Mouse (Mus musculus) A20 (cell line): ENCODE measurements around the gene Pdzrn3.

ENCODE experiments used
- DNase-seq: peaks from one replicate; pipeline ENCODE4 v3.0.0-alpha.2; 2011; ENCODE audit warnings: low read depth, low spot score

The Pdzrn3 gene

GRCm38 (mm10) chr6:101377167-101377934, at the start of gene Pdzrn3:
TSS of gene Pdzrn3 (minus strand) at chr6:101377897.
- no peak for DNase-seq

GRCm38 (mm10) chr6:101427296-101427695, 49.6 kb upstream of the Pdzrn3 start:
- DNase-seq: no peak

DNA sequence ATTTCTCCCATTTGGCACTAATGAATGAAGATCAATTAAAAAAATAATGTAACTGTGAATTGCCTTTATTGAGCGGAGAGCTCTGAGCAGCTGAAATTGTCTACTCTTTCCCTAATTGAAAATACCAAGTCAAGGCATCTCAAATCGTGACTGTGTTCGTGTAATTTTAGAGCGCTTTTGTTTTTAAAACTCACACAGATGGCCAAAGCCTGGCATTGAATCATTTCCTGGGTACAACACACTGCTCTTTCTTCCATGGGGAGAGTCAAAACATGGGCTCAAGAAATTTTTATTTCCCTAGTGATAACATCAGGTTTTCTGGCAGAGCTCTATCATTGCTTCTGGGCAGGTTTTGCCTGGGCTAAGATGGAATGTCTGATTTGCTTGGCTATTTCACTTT, 48.6 kb upstream of the Pdzrn3 start:
- no peak for DNase-seq

GRCm38 (mm10) chr6:101422084-101422954, 44.6 kb upstream of the Pdzrn3 start:
- no peak for DNase-seq

DNA sequence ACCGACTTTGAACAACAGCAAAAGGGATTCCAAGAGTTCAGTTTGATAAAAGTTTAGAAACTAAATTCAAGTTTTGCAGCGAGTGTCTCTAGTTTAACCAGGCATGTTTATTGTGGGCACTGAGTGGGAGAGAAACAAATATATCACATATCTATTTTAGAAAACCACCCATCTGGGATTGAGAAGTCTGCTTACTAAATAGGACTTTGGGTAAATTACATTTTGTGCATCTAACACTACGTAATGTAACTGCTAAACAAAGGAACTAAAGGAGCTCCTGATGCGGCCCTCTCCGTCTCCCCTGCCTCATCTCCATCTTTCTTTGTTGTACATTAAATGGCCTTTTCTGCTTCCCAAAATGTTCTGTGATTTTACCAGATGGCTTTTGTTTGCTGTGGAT, 40.5 kb upstream of the Pdzrn3 start:
- no peak for DNase-seq

- no peak for DNase-seq
Observed at GRCm38 (mm10) chr6:101411701-101412100, 34.0 kb upstream of the Pdzrn3 start.

GRCm38 (mm10) chr6:101411064-101411463, 33.4 kb upstream of the Pdzrn3 start:
- DNase-seq: no peak

DNA sequence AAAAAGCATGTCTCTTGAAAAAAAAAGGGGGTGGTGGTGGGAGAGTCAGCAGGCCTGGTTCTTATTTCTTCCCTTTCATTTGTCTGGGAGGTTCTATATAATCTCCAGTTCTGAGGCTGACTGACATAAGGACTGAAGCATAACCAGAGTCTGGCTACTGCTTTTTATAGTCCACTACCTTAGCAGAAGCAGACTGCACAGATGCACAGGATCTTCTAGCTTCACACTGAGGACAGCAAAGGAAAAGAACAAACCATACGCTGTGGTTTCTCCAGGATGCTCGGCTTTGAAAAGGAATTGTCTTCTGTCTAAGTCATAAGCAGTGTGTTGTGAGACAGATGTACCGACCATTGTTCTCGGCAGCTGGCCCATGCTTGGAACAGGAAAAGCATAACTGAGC, 19.0 kb upstream of the Pdzrn3 start:
- DNase-seq: no peak

GRCm38 (mm10) chr6:101395908-101396307, 18.2 kb upstream of the Pdzrn3 start:
- DNase-seq: no peak

- DNase-seq: no peak
Observed at GRCm38 (mm10) chr6:101392801-101393117, 15.1 kb upstream of the Pdzrn3 start.

- DNase-seq: no peak
Observed at GRCm38 (mm10) chr6:101392107-101392800, 14.6 kb upstream of the Pdzrn3 start.

DNA sequence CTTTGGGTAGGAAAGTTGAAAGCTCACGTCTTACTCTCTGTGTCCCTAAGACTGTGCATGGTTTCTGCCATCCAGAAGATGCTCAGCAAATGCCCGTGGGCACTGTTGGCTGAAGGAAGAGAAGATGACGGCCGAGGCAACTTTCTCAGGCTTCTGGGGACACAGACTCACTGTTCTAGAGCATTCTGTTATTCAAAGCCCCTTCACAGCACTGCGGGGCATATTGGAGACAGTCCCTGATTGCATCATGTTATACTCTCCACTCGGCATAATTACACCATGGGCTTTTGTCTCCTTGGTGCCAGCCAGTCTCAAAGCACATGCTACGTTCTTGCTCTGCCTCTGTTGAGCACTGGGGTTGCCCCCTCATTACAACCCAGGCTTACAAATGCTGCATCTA, 7.8 kb upstream of the Pdzrn3 start:
- no peak for DNase-seq

GRCm38 (mm10) chr6:101384958-101385357, 7.3 kb upstream of the Pdzrn3 start:
- DNase-seq: no peak

DNA sequence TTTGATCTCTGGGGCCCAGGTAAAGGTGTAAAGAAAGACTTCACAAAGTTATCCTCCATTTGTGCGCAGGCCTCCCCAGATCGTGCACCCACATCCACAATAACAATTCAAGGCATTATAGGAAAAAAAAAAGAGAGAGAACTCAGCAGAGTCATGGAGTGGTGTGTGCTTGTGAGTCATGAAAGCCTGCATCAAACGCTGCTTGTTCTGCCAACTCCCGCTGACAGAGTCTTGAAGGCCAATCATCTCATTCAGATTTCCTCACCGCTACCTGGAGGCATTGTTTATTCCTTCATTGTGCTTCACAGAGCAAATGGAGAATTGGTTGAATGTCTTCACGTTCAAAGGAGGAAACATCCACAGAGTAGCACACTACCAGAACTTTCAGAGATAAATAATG, 6.8 kb upstream of the Pdzrn3 start:
- no peak for DNase-seq

DNA sequence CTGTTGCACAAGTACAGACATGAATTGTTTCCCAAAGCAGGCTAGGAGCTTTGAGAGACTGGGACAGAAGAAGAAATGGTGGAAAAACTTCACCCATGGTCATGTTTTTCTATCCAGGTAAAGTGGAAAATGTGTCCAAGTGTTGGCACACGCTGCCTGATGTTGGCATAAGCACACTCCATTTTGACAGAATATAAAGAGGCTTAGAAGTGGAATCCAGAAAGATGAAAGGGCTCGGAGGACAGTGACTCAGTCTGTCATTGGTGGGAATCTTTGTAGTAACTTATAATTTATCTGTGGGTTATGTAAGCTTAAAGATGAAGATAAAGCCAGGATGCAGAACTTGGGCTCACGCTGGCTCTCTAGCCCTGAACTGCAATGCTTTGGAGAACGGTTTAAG, 5.2 kb upstream of the Pdzrn3 start:
- DNase-seq: no peak

DNA sequence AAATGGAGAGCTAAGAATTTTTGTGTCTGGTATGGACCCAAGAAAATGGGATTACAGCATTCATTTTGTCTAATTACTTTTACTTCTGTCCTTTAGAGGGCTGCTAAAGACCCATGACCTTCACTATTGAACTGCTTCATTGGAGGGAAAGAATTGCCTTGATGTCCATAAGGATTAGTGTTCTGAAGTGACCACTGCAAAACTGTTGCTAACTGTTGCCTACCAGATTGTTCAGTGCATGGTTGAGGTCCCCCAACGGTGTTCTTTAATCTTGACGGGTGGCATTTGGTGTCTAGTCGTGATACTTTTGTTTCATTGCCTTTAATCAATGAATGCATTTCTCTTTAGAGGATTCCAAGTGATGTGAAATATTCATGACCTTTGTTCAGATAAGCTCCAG, 1.8 kb upstream of the Pdzrn3 start:
- DNase-seq: no peak

- no peak for DNase-seq
Observed at GRCm38 (mm10) chr6:101377935-101378609, 375 bp upstream of the Pdzrn3 start.

GRCm38 (mm10) chr6:101376511-101377166, 1.1 kb downstream of the Pdzrn3 start:
- DNase-seq: no peak

DNA sequence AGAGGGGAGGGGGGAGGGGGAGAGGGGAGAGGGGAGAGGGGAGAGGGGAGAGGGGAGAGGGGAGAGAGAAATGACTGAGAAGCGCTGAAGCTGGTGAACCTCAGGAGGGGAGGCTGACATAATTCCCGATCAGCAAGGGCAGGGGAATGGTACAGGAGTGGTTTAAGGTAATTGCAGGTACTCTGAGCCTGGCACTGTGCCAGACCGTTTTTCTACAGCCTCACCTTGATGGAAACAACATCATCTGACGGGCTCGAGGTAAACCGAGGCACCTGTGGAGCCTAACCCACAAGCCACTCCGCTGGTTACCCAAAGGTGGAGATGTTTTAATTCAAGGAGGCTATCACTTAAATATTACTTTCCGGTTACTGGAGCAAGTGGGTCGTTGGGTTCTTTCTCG, 1.6 kb downstream of the Pdzrn3 start:
- no peak for DNase-seq

GRCm38 (mm10) chr6:101374721-101375120, 3.0 kb downstream of the Pdzrn3 start:
- DNase-seq: no peak

DNA sequence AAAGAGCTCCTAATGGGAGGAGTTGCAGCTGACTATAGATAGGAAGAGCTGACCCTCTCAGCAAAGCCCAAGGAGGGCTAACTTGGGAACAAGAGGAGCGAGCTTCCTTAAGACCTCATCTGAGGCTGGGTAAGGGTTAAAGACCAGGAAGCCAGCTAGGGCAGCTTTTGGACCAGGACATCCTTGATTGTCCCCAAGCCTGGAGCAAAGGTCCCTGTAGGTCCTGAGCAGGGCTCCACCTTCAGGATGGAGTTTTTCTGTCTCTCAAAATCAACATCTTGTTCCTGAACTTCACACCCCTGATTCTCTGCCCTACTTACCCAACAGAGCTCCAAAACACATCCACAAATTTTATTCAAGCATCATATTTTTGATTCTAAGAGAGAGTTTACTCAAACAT, 3.5 kb downstream of the Pdzrn3 start:
- DNase-seq: no peak
